Mouse (Mus musculus): ENCODE results near the gene Gm10961. TPM values are rescaled to one million over a fixed set of nuclear protein-coding genes. Genes with fewer than 3 reads are reported as not detected.
"Not testable (repeated sequence)": the region's sequence is repeated elsewhere in the genome, so short reads cannot be mapped to it uniquely, and the experiment has no call there.

Gm10961 gene
- polyA plus RNA-seq, 2 experiments, result not detected

DNA sequence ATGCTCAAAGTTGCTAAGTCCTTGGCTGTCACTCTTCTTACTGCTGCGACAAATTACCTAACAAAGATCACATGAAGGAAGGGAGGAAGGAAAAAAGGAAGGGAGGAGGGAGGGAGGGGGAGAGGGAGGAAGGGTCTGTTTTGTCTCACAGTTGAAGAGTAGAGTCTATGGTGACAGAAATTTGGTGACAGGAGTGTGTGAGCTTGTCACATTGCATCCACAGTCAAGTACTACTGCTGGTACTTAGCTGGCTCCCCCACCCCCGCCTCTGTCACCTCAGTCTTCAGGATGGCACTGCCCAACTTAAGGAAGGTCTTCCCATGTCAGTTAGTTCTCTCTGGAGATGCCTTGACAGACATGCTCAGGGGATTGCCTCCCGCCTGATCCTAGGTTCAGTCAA is 5.1 kb downstream of the Gm10961 start:
- TF ChIP-seq CTCF (IDR thresholded peaks at IDR 0.05; ENCODE audit: low read depth) (no peak), EP300 (IDR thresholded peaks at IDR 0.05; ENCODE audit: low read depth) (no peak)
- peaks cover 0 to 4% of the 10 kb centered on the region in 2 experiments; a peak in 2 of 4 replicates for H3K4me1 ChIP-seq (replicated peaks; ENCODE audit: control insufficient read depth in 2 of 2, insufficient read depth in 2 of 2, low read length in 1 of 2)
- H3K27ac ChIP-seq, result no peak overlapping the region
- no peaks in the 10 kb centered on the region for H3K9me3 ChIP-seq (ENCODE audit: control insufficient read depth, low read length)
- WGBS (ENCODE audit: insufficient replicate concordance), result 51% methylated on average over 3 of the region's 3 CpGs
- no peak overlapping the region for H3K4me3 ChIP-seq (ENCODE audit: insufficient read depth in 1 of 2, low read depth in 2 of 2, low read length in 2 of 2)
- H3K27me3 ChIP-seq (ENCODE audit: control insufficient read depth, insufficient read depth, low read length), result no peaks in the 10 kb centered on the region
- DNase-seq (ENCODE audit: low read depth in 3 of 3, low spot score in 3 of 3) (no peak), ATAC-seq (ENCODE audit: insufficient read depth) (no peak)
- no peaks in the 10 kb centered on the region for H3K36me3 ChIP-seq (replicated peaks; ENCODE audit: control insufficient read depth, insufficient read depth, low read depth)
- H3K9ac ChIP-seq (replicated peaks), result no peak overlapping the region
- no peak overlapping the region for H3K4me2 ChIP-seq (ENCODE audit: low read depth)

- TF ChIP-seq EP300 (IDR thresholded peaks at IDR 0.05; ENCODE audit: low read depth) (no peak), CTCF (IDR thresholded peaks at IDR 0.05; ENCODE audit: low read depth) (no peak)
- H3K4me2 ChIP-seq (ENCODE audit: low read depth), result no peak overlapping the region
- H3K4me3 ChIP-seq (ENCODE audit: insufficient read depth in 1 of 2, low read depth in 2 of 2, low read length in 2 of 2), result no peak overlapping the region
- H3K9me3 ChIP-seq (ENCODE audit: control insufficient read depth, low read length), result no peaks in the 10 kb centered on the region
- ATAC-seq (ENCODE audit: insufficient read depth), result no peak
- H3K4me1 ChIP-seq (replicated peaks; ENCODE audit: control insufficient read depth in 2 of 2, insufficient read depth in 2 of 2, low read length in 1 of 2), result no peaks in the 10 kb centered on the region
- no peak overlapping the region for H3K9ac ChIP-seq (replicated peaks)
- H3K36me3 ChIP-seq (replicated peaks; ENCODE audit: control insufficient read depth, insufficient read depth, low read depth), result no peaks in the 10 kb centered on the region
- WGBS (ENCODE audit: insufficient replicate concordance), result 37% methylated on average over 5 of the region's 5 CpGs
- DNase-seq (ENCODE audit: low read depth in 3 of 3, low spot score in 3 of 3), result no peak
- no peak overlapping the region for H3K27ac ChIP-seq
- no peaks in the 10 kb centered on the region for H3K27me3 ChIP-seq (ENCODE audit: control insufficient read depth, insufficient read depth, low read length)
Measured at GRCm38 (mm10) chr3:107637606-107638172, 6.6 kb downstream of the Gm10961 start.

DNA sequence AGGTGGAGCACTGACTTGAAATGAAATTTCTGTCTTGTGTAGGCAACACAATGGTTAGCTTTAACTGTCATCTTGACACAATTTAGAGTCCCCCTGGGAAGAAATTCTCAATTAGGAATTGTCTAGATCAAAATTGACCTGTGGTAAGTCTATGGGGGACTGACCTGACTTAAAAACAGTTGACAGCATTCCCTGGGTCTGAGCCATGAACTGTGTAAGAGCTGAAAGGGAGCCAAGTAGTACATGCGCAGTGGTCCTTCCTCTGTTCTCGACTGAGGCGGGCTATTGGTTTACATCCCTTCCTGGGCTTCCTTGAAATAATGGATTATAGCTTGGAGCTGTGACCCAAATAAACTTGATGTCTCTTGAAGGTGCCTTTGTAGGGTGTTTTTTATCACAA is 15.8 kb downstream of the Gm10961 start:
- H3K4me3 ChIP-seq (ENCODE audit: insufficient read depth in 1 of 2, low read depth in 2 of 2, low read length in 2 of 2), result no peak overlapping the region
- no peak for TF ChIP-seq CTCF (IDR thresholded peaks at IDR 0.05; ENCODE audit: low read depth)
- no peak for TF ChIP-seq EP300 (IDR thresholded peaks at IDR 0.05; ENCODE audit: low read depth)
- H3K4me2 ChIP-seq (ENCODE audit: low read depth), result no peak overlapping the region
- no peak overlapping the region for H3K9ac ChIP-seq (replicated peaks)
- no peaks in the 10 kb centered on the region for H3K36me3 ChIP-seq (replicated peaks; ENCODE audit: control insufficient read depth, insufficient read depth, low read depth)
- no peaks in the 10 kb centered on the region for H3K9me3 ChIP-seq (ENCODE audit: control insufficient read depth, low read length)
- no peaks in the 10 kb centered on the region for H3K4me1 ChIP-seq (replicated peaks; ENCODE audit: control insufficient read depth in 2 of 2, insufficient read depth in 2 of 2, low read length in 1 of 2)
- WGBS (ENCODE audit: insufficient replicate concordance), result 83% methylated on average over 3 of the region's 3 CpGs
- no peak for ATAC-seq (ENCODE audit: insufficient read depth)
- no peaks in the 10 kb centered on the region for H3K27me3 ChIP-seq (ENCODE audit: control insufficient read depth, insufficient read depth, low read length)
- DNase-seq (ENCODE audit: low read depth in 3 of 3, low spot score in 3 of 3), result no peak
- H3K27ac ChIP-seq, result no peak overlapping the region

DNA sequence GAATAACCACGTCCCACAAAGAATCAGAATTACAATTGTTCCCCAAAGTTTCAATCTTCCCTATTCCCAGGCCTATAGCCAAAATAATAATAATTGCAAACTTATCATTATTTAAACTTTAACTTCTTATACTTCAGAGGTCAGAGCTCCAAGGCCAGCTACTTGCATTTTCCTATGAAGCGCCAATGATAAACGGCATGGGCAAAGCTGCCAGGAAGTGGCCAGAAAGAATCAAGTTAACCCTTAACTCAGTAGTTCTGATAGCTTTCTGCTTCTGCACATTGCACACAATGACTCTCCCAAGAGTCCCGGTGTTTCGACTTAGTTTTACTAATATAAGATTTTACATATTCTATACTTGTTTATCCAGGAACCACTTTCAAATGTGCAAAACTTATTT is 19.2 kb downstream of the Gm10961 start:
- not testable (repeated sequence) for H3K36me3 ChIP-seq (replicated peaks; ENCODE audit: control insufficient read depth, insufficient read depth, low read depth); H3K9me3 ChIP-seq (ENCODE audit: control insufficient read depth, low read length); H3K4me2 ChIP-seq (ENCODE audit: low read depth); H3K9ac ChIP-seq (replicated peaks); H3K4me1 ChIP-seq (replicated peaks; ENCODE audit: control insufficient read depth in 2 of 2, insufficient read depth in 2 of 2, low read length in 1 of 2); H3K27me3 ChIP-seq (ENCODE audit: control insufficient read depth, insufficient read depth, low read length); DNase-seq (ENCODE audit: low read depth in 3 of 3, low spot score in 3 of 3); ATAC-seq (ENCODE audit: insufficient read depth); H3K4me3 ChIP-seq (ENCODE audit: insufficient read depth in 1 of 2, low read depth in 2 of 2, low read length in 2 of 2); H3K27ac ChIP-seq
- WGBS (ENCODE audit: insufficient replicate concordance), result 49% methylated on average over 5 of the region's 5 CpGs

- WGBS (ENCODE audit: insufficient replicate concordance), result 70% methylated on average over 3 of the region's 3 CpGs
Measured at GRCm38 (mm10) chr3:107652968-107653367, 21.8 kb downstream of the Gm10961 start.

More at GRCm38 (mm10) chr3:107652968-107653367, 21.8 kb downstream of the Gm10961 start:
- H3K36me3 ChIP-seq (replicated peaks; ENCODE audit: control insufficient read depth, insufficient read depth, low read depth), result no peaks in the 10 kb centered on the region
- H3K4me2 ChIP-seq (ENCODE audit: low read depth), result no peak overlapping the region
- no peak overlapping the region for H3K27ac ChIP-seq
- no peak for TF ChIP-seq EP300 (IDR thresholded peaks at IDR 0.05; ENCODE audit: low read depth)
- TF ChIP-seq CTCF (IDR thresholded peaks at IDR 0.05; ENCODE audit: low read depth), result no peak
- no peak for DNase-seq (ENCODE audit: low read depth in 3 of 3, low spot score in 3 of 3)
- H3K27me3 ChIP-seq (ENCODE audit: control insufficient read depth, insufficient read depth, low read length), result no peaks in the 10 kb centered on the region
- no peak for ATAC-seq (ENCODE audit: insufficient read depth)
- H3K4me1 ChIP-seq (replicated peaks; ENCODE audit: control insufficient read depth in 2 of 2, insufficient read depth in 2 of 2, low read length in 1 of 2), result no peaks in the 10 kb centered on the region
- H3K9ac ChIP-seq (replicated peaks), result no peak overlapping the region
- H3K9me3 ChIP-seq (ENCODE audit: control insufficient read depth, low read length), result no peaks in the 10 kb centered on the region
- no peak overlapping the region for H3K4me3 ChIP-seq (ENCODE audit: insufficient read depth in 1 of 2, low read depth in 2 of 2, low read length in 2 of 2)
